Mouse (Mus musculus): ENCODE measurements around the gene Olfr987.
"Not testable (repeated sequence)": the region's sequence is repeated elsewhere in the genome, so short reads cannot be mapped to it uniquely, and the experiment has no call there.

Gene Olfr987

DNA sequence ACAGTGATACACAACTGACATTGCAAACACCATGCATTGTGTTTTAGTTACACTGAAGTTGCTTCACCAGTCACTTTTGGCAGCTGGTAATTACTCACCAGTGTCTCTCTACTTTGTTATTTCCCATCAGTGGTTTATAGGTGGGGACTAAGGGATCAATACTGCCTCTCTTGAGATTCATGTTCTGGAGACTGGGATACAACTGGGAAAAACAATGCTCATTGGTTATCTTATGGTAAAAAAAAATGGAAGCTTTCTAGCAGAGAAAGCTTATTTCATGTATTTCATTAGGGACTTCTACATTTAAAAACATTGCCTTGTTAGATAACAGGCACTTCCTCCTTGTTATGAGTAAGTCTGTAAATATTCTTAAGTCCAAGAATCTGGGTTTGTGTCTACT lies at the start of gene Olfr987:
Olfr987 (minus strand) TSS at position 101 of the 400 bp plus-strand sequence.
- not testable (repeated sequence) for DNase-seq (ENCODE audit: low read depth, low spot score)

DNA sequence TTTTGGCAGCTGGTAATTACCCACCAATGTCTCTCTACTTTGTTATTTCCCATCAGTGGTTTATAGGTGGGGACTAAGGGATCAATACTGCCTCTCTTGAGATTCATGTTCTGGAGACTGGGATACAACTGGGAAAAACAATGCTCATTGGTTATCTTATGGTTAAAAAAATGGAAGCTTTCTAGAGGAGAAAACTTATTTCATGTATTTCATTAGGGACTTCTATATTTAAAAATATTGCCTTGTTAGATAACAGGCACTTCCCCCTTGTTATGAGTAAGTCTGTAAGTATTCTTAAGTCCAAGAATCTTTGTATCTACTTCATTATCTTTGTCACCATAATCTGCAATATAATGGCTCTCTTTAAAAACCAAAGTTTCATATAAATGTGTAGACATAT lies 24.0 kb upstream of the Olfr987 start, which contains the start of gene Olfr988:
Olfr988 (minus strand) TSS at position 101 of the 400 bp plus-strand sequence.
- DNase-seq (ENCODE audit: low read depth, low spot score) = not testable (repeated sequence)

DNA sequence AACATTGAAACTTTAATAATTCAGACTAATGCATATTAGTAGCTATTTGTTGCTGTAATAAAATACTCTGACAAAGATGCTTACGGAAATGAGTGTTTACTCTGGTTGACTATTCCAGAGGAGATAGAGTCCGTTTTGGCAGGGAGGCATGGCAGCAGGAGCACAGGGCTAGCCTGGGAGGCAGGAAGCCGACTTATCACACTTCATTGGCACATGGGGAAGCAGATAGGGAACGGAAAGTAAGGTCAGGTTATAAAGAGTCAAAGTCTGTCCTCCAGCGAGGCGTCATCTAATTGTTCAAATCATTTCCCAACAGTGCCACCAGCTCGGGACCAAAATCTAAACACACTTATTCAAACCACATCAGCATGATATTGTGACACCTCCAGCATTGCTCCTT lies 857 bp upstream of the Olfr987 start:
- DNase-seq (ENCODE audit: low read depth, low spot score) = no peak

DNA sequence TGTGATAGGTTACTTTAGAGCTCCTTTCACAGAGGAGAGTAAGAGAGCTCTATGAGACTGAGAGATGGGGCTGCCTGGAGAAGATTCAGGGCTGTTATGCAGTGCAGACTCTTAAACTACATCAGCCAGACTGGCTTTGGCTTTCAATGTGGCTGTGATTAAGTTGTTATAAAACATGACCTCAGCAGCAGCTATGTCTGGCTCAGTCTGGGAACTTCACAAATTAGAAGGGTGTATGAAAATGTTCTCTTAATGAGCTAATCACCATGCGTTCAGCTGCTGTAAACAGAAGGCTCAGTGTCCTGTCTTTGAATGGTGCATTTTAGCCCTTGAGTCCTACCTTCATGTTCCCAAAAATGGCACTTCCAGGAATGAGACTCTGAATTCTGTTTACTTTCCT lies 20.0 kb downstream of the Olfr987 start:
- DNase-seq (ENCODE audit: low read depth, low spot score) = no peak

DNA sequence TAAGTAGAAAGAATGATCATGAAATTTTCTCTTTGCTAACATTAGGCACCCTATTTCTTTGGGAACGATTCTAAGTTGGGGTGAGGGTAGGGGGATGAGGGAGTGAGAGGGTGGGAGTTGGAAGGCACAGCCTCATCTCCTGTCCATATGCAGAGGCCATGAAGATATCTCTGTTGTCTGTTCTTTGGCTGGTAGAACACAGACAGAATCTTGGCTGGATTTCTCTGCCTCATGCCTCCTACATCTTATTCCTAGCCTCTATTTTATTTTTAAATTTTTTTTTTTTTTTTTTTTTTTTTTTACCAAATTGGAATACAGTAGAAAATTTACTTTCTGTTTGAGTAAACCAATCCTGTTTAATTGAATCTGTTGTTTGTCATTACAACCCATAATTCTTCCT lies 53.7 kb downstream of the Olfr987 start:
- no peak for DNase-seq (ENCODE audit: low read depth, low spot score)

DNA sequence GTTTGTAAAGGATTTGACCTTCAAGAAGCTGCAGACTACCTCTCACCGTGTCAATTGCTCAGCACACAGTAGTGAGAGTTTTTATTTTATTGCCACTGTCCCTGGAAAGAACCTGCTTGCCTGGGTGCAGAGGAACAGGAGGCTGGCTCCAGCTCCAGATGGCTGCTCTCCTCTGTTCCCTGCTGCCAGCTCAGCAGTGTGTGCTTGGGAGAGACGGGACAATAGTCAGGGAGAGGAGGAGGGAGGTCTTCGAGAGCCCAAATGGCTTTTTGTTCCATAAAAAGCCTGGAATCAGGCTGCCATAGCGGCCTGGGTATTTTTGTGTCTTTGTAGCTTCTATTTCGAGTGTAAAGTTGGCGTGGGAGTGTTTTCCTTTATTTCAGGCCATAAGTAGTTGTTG lies 54.5 kb downstream of the Olfr987 start:
- DNase-seq (ENCODE audit: low read depth, low spot score) = no peak

DNA sequence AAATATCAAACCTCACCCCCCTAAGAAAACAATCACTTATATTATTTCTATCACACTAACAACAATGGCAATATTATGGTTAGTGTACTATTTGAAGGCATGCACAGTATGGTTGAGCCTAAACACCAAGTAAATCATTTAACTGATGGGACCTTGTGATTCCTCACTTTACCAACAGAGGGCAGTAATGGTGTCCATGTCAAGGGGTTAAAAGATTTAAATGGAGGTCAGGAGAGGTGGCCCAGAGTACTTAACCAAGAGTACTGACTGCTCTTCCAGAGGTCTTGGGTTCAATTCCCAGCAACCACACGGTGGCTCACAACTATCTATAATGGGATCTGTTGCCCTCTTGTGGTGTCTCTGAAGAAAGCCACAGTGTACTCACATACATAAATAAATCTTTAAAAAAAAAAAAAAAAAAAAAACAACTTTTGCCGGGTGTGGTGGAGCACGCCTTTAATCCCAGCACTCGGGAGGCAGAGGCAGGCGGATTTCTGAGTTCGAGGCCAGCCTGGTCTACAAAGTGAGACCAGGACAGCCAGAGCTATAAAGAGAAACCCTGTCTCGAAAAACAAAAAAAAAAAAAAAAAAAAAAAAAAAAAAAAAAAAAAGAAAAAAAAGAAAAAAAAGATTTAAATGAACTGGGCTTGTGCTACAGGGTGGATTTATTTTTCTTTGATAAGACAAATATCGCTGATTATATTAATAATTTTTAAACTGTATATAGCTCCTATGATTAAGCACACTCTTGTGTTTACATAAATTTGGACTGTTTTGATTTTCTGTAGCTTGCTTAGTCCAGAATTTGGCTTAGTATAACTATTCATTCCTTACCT lies 55.3 kb downstream of the Olfr987 start:
- peak; percentile 3 for DNase-seq (ENCODE audit: low read depth, low spot score)

DNA sequence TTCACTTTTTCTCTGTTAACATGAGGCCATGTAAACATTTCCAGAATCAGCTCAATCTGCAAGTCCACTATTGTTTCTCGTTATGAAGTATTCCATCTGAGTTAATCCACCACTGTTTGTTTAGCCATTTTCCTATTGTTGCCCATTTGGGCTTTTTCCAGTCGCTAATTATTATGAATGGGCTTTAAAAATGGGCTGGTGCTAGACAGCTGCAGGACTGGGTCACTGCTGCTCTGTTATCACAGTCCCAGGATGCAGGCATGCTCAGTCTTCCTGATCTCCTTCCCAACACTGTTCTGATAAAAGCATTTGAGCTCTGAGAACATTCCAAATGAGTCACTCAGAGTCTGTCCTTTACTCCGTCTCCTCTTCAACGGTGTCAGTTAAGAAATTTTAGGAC lies 58.1 kb downstream of the Olfr987 start:
- no peak for DNase-seq (ENCODE audit: low read depth, low spot score)

All from CD4-positive, CD25-positive, alpha-beta regulatory T cell, adult 2 months (primary cell).